Mouse (Mus musculus): ENCODE results near the gene Dlx3. TPM values are rescaled to one million over a fixed set of nuclear protein-coding genes. Genes with fewer than 3 reads are reported as not detected.

The Dlx3 gene
- polyA plus RNA-seq, 1 experiment from 2014 or later: not detected

- Histone ChIP-seq H3K4me1 (ENCODE audit: control insufficient read depth, insufficient read depth, low read length) (no peaks in the 10 kb centered on the region), H3K9ac (replicated peaks; ENCODE audit: low read depth, low read length) (no peak overlapping the region), H3K4me2 (ENCODE audit: low read depth, low read length) (no peak overlapping the region), H3K4me3 (ENCODE audit: low read depth, low read length) (no peak overlapping the region), H3K27ac (ENCODE audit: low read depth, low read length) (no peak overlapping the region), H3K36me3 (ENCODE audit: control insufficient read depth, insufficient read depth, low read length) (no peaks in the 10 kb centered on the region), H3K27me3 (ENCODE audit: control insufficient read depth, insufficient read depth, low read length) (peaks cover 2% of the 10 kb centered on the region; the same call in 1 of the 2 replicates), H3K9me3 (ENCODE audit: control insufficient read depth, low read length) (no peaks in the 10 kb centered on the region)
- ATAC-seq (ENCODE audit: low read depth): no peak
- WGBS: 64% methylated on average over 5 of the region's 5 CpGs
These were observed 33.7 kb upstream of the Dlx3 start for GRCm38 (mm10) chr11:95086229-95086628.

- no peak overlapping the region for H3K4me2 ChIP-seq (ENCODE audit: low read depth, low read length)
- H3K9me3 ChIP-seq (ENCODE audit: control insufficient read depth, low read length): no peaks in the 10 kb centered on the region
- H3K27me3 ChIP-seq (ENCODE audit: control insufficient read depth, insufficient read depth, low read length): peaks cover under 1% of the 10 kb centered on the region; the same call in 1 of the 2 replicates
- no peak overlapping the region for H3K27ac ChIP-seq (ENCODE audit: low read depth, low read length)
- H3K4me1 ChIP-seq (ENCODE audit: control insufficient read depth, insufficient read depth, low read length): no peaks in the 10 kb centered on the region
- no peaks in the 10 kb centered on the region for H3K36me3 ChIP-seq (ENCODE audit: control insufficient read depth, insufficient read depth, low read length)
- H3K9ac ChIP-seq (replicated peaks; ENCODE audit: low read depth, low read length): no peak overlapping the region
- no peak overlapping the region for H3K4me3 ChIP-seq (ENCODE audit: low read depth, low read length)
- ATAC-seq (ENCODE audit: low read depth): no peak
- WGBS: 74% methylated on average over 17 of the region's 17 CpGs
These were observed 32.4 kb upstream of the Dlx3 start for GRCm38 (mm10) chr11:95087301-95088228.

- no peak overlapping the region for H3K9ac ChIP-seq (replicated peaks; ENCODE audit: low read depth, low read length)
- ATAC-seq (ENCODE audit: low read depth): no peak
- H3K4me1 ChIP-seq (ENCODE audit: control insufficient read depth, insufficient read depth, low read length): no peaks in the 10 kb centered on the region
- no peaks in the 10 kb centered on the region for H3K36me3 ChIP-seq (ENCODE audit: control insufficient read depth, insufficient read depth, low read length)
- H3K27ac ChIP-seq (ENCODE audit: low read depth, low read length): no peak overlapping the region
- H3K4me2 ChIP-seq (ENCODE audit: low read depth, low read length): no peak overlapping the region
- no peaks in the 10 kb centered on the region for H3K9me3 ChIP-seq (ENCODE audit: control insufficient read depth, low read length)
- 65% methylated on average over 7 of the region's 7 CpGs for WGBS
- H3K27me3 ChIP-seq (ENCODE audit: control insufficient read depth, insufficient read depth, low read length): no peaks in the 10 kb centered on the region
- H3K4me3 ChIP-seq (ENCODE audit: low read depth, low read length): no peak overlapping the region
These were observed 31.6 kb upstream of the Dlx3 start for GRCm38 (mm10) chr11:95088286-95088685.

GRCm38 (mm10) chr11:95088857-95089779, 30.8 kb upstream of the Dlx3 start:
- ATAC-seq (ENCODE audit: low read depth): no peak
- Histone ChIP-seq H3K4me2 (ENCODE audit: low read depth, low read length) (no peak overlapping the region), H3K4me3 (ENCODE audit: low read depth, low read length) (no peak overlapping the region), H3K27ac (ENCODE audit: low read depth, low read length) (no peak overlapping the region), H3K9ac (replicated peaks; ENCODE audit: low read depth, low read length) (no peak overlapping the region), H3K9me3 (ENCODE audit: control insufficient read depth, low read length) (no peaks in the 10 kb centered on the region), H3K4me1 (ENCODE audit: control insufficient read depth, insufficient read depth, low read length) (no peaks in the 10 kb centered on the region), H3K27me3 (ENCODE audit: control insufficient read depth, insufficient read depth, low read length) (no peaks in the 10 kb centered on the region), H3K36me3 (ENCODE audit: control insufficient read depth, insufficient read depth, low read length) (no peaks in the 10 kb centered on the region)
- 68% methylated on average over 16 of the region's 16 CpGs for WGBS

- no peak for ATAC-seq (ENCODE audit: low read depth)
- H3K9me3 ChIP-seq (ENCODE audit: control insufficient read depth, low read length): no peaks in the 10 kb centered on the region
- no peak overlapping the region for H3K9ac ChIP-seq (replicated peaks; ENCODE audit: low read depth, low read length)
- H3K4me1 ChIP-seq (ENCODE audit: control insufficient read depth, insufficient read depth, low read length): 0 out of 2 replicates have a peak, but pooled peaks cover 2% of the 10 kb centered on the region
- H3K27me3 ChIP-seq (ENCODE audit: control insufficient read depth, insufficient read depth, low read length): no peaks in the 10 kb centered on the region
- 82% methylated on average over 5 of the region's 5 CpGs for WGBS
- H3K36me3 ChIP-seq (ENCODE audit: control insufficient read depth, insufficient read depth, low read length): no peaks in the 10 kb centered on the region
- H3K4me3 ChIP-seq (ENCODE audit: low read depth, low read length): no peak overlapping the region
- no peak overlapping the region for H3K4me2 ChIP-seq (ENCODE audit: low read depth, low read length)
- no peak overlapping the region for H3K27ac ChIP-seq (ENCODE audit: low read depth, low read length)
These were observed 26.8 kb upstream of the Dlx3 start for GRCm38 (mm10) chr11:95093077-95093476.

- 0 out of 2 replicates have a peak, but pooled peaks cover 2% of the 10 kb centered on the region for H3K4me1 ChIP-seq (ENCODE audit: control insufficient read depth, insufficient read depth, low read length)
- 84% methylated on average over 10 of the region's 10 CpGs for WGBS
- H3K27me3 ChIP-seq (ENCODE audit: control insufficient read depth, insufficient read depth, low read length): no peaks in the 10 kb centered on the region
- no peak overlapping the region for H3K4me3 ChIP-seq (ENCODE audit: low read depth, low read length)
- no peak overlapping the region for H3K4me2 ChIP-seq (ENCODE audit: low read depth, low read length)
- no peaks in the 10 kb centered on the region for H3K9me3 ChIP-seq (ENCODE audit: control insufficient read depth, low read length)
- ATAC-seq (ENCODE audit: low read depth): no peak
- H3K27ac ChIP-seq (ENCODE audit: low read depth, low read length): no peak overlapping the region
- no peaks in the 10 kb centered on the region for H3K36me3 ChIP-seq (ENCODE audit: control insufficient read depth, insufficient read depth, low read length)
- no peak overlapping the region for H3K9ac ChIP-seq (replicated peaks; ENCODE audit: low read depth, low read length)
These were observed 24.3 kb upstream of the Dlx3 start for GRCm38 (mm10) chr11:95095596-95095995.

- Histone ChIP-seq H3K4me1 (ENCODE audit: control insufficient read depth, insufficient read depth, low read length) (0 out of 2 replicates have a peak, but pooled peaks cover 2% of the 10 kb centered on the region), H3K9ac (replicated peaks; ENCODE audit: low read depth, low read length) (no peak overlapping the region), H3K9me3 (ENCODE audit: control insufficient read depth, low read length) (no peaks in the 10 kb centered on the region), H3K4me3 (ENCODE audit: low read depth, low read length) (no peak overlapping the region), H3K27ac (ENCODE audit: low read depth, low read length) (no peak overlapping the region), H3K36me3 (ENCODE audit: control insufficient read depth, insufficient read depth, low read length) (no peaks in the 10 kb centered on the region), H3K4me2 (ENCODE audit: low read depth, low read length) (no peak overlapping the region), H3K27me3 (ENCODE audit: control insufficient read depth, insufficient read depth, low read length) (no peaks in the 10 kb centered on the region)
- no peak for ATAC-seq (ENCODE audit: low read depth)
- WGBS: 42% methylated on average over 4 of the region's 4 CpGs
These were observed 23.1 kb upstream of the Dlx3 start for GRCm38 (mm10) chr11:95096608-95097373.

- WGBS: 55% methylated on average over 6 of the region's 6 CpGs
- Histone ChIP-seq H3K9ac (replicated peaks; ENCODE audit: low read depth, low read length) (no peak overlapping the region), H3K4me3 (ENCODE audit: low read depth, low read length) (no peak overlapping the region), H3K27me3 (ENCODE audit: control insufficient read depth, insufficient read depth, low read length) (no peaks in the 10 kb centered on the region), H3K4me2 (ENCODE audit: low read depth, low read length) (no peak overlapping the region), H3K27ac (ENCODE audit: low read depth, low read length) (no peak overlapping the region), H3K4me1 (ENCODE audit: control insufficient read depth, insufficient read depth, low read length) (0 out of 2 replicates have a peak, but pooled peaks cover 2% of the 10 kb centered on the region), H3K9me3 (ENCODE audit: control insufficient read depth, low read length) (no peaks in the 10 kb centered on the region), H3K36me3 (ENCODE audit: control insufficient read depth, insufficient read depth, low read length) (no peaks in the 10 kb centered on the region)
- no peak for ATAC-seq (ENCODE audit: low read depth)
These were observed 22.0 kb upstream of the Dlx3 start for GRCm38 (mm10) chr11:95097889-95098288.
